Mouse (Mus musculus) neural tube, embryonic 10.5 days (tissue): ENCODE results near the gene Ap3b1.

Experiments
- DNase-seq: peaks from one replicate; pipeline ENCODE4 v3.0.0-alpha.2; 2017; ENCODE audit warnings: low spot score; ENCODE audit errors: extremely low spot score

Ap3b1 gene

DNA sequence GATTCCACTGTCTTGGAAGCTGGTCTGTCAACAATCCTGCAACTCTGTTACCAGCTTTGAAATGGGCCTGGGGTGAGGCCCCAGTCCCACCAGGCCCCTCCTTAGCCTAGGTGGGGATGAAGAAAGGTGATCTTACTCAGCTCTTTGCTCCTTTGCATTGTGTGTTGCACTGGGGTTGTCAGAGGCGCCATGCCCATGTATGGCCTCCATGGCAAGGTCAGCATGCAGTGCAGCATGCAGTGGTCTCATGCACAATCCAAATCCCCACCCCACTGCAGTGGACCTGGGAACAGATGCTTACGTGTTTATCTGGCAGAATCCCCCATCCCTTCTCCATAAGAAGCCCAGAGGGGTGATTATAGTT, 218.4 kb downstream of the Ap3b1 start:
- DNase-seq = no peak

DNA sequence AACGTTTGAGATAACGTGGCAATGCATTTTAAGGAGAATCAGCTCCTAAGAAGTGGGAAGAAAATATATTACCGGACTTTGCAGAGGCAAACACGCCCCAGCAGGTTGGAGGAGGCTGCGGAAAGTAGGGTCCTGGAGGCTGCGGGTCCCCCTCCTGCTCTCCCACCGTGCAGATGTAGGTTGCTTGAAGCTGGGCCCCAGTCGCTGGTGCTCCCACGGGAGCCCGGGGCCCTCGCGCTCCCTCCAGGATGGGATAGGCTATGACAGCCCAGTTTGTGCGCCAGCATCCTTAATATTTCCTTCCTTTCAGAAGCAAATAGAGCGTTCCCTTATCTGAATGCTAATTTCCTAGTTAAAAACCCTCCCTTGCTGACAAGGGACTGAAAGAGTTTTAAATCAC, 236.5 kb downstream of the Ap3b1 start:
- DNase-seq = peak; percentile 40

DNA sequence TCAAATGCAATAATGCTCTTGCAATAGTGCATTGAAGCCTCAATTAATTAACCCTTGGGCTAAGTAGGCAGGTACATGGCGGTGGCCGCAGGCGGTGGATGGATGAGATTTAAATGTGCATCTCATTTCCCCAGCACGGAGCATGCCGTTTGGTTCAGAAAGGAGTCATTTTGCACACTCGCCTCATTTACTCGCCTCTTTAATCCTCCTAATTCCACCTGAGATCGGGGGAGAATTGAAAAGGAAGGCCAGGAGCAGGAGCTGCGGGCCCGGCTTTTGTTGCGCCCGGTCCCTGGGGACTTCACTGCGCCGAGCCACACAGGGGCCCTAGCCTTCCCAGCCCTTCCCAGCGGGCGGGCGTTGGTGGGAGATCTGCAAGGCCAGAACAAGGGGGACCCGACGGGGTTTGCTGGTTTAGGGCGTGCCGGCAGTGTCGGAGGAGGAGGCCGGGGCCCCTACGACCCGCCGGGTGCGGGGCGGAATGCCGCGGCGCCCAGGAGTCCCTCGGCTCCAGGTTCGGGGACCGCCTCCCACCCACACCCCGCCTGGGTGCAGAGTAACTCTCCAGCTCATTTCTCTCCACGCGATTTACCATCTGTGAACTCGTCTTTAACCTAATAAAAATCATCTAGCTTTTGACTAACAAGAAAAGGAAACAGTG, 237.1 kb downstream of the Ap3b1 start:
- DNase-seq = peak; percentile 59

DNA sequence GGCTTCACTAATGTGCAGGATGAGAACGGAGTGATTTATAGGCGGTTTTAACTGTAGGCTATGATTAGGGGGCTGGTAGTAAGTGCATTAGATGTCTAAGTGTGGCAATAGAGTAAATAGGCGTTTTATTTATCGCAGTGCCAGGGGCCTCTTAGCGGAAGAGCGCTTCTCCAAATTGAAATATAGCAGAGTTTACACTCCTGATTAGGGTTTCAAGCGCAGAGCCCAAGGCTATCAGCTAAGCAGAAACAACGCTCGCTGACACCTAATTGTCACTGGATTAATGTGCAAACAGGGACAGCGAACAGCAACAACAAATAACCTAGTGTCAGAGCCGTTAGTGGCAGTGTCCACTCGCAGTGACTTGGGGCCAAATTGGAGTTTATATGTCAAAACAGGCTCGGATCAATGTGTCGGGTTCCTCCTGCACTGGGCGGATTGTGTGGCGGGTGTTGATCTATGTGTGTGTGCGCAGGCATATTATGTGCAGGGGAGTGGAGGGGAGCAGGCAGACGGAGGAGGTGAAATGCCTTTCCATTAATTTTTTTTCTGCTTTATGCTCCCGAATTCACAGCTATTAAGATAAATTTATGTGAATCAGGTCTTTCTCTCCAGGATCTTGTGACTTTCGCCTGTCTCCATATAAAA, 237.8 kb downstream of the Ap3b1 start:
- peak; percentile 52 for DNase-seq

DNA sequence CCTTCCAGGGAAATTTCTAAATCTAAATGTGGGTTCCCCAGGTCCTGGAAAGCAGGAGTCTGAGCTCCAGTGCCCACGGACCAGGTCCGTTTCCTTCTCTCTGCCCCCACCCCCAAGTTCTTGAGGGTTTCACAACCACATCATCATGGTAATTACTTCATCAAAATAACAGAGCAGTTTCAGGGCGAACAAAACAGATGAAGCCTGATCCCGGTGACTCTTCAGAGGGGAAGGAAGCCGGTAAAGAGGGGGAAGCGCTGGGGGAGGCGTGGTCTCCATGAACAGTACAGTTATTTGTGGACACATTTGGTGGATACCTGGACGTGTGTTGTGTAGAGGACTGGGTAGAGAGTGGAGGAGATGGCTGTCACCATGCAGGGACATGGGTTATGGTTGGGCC, 241.0 kb downstream of the Ap3b1 start:
- no peak for DNase-seq

DNA sequence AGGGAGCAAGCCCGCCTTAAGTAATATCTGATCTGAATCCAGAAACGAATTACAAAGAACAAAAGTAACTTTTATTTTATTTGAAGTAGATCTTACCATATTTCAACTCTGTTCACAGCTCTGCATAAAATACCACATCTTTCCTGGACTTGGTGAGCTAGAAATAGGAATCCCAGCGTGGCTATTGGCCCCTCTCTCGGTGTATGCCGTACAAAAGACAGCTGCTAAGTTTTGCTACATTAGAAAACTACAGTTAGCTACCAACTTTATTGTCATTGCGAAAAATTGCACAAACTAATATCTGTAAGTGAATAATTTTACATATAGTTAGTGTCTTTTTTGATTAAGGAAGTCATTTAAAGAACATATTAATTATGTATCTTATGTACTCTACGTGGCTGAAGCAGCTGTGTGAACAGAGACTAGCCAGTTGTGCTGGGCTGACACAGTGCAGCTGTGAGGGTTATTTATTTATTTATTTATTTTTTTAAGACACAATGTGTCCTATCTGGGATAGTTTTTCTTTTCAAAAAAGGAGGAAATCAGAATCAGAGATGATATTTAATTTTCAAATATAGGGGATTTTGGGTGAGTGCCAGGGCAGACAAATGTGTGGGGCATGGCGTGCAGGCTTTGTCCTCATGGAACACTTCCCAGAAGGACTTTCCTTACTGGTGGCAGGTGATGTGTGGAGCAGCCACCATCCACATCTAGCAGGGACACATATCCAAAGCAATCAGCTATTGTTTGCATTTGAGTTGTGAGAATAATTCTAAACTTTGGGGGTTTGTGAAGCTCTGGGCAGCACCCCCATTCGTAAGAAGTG, 248.5 kb downstream of the Ap3b1 start:
- DNase-seq = no peak

DNA sequence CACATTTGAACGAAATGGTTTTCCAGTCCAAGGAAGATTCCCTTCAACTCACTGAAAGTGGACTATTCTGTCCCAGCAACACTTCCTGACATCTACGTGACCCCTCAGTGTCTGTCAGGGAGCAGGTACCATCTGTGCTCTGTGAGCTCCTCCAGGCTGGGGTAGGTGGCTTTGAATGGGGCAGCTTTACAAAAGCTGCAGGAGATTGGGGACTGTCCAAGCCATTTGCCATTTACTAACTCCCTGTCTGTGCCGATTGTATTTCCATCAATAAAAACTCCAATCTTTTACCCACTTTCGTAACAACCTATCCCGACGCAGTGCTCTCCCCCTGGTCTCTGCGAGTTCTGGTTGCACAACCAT, 249.1 kb downstream of the Ap3b1 start:
- DNase-seq = peak; percentile 34

DNA sequence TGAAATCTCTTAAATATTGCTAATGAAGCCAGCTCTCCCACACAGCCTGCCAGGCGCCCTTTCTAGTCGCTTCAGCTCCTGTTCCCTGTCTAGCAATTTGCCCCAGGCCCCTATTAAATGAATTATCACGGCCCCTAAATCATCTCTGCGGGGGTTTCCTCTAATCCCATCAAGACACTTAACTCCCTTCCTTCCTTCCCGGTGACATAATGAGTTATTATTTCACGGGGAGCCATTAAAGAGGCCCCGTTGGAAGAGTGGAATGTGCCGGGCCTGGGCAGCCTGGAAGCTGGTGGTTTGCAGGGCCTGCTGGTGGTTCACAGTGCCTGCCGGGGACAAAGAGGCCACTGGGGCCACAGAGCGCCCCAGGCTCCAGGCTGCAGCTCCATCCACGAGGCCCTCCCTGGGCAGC, 249.7 kb downstream of the Ap3b1 start:
- peak; percentile 71 for DNase-seq

DNA sequence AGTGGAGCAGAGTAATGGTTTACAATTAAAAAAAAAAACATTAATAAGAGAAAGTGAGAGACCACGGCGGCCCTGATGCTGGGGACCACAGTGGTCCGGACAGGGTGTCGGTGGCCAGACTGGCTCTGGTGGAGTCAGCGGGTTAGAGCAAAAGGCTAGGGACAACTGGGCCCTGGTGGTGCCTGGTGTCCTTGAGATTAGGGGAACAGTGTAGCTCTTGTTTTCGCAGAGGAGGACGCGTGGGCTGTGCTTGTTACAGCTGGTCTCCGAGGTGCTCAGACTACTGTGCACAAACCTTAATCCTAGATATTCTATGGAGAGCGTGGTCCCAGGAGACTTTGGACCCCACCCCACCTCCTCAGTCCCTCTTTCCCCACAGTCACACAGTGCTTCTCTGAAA, 250.2 kb downstream of the Ap3b1 start:
- no peak for DNase-seq
